Mouse (Mus musculus) intestine, embryonic 16.5 days (tissue): ENCODE measurements around the gene Dram1. TPM values are rescaled to one million over a fixed set of nuclear protein-coding genes. Genes with fewer than 3 reads are reported as not detected.
"Not testable (repeated sequence)": the region's sequence is repeated elsewhere in the genome, so short reads cannot be mapped to it uniquely, and the experiment has no call there.

ENCODE experiments used
- ATAC-seq: fragments of 200-750 bp; cut with Nextera tagmentation; 2 replicates; pipeline ENCODE4 v1.8.0; 2017; ENCODE audit warnings: moderate TSS enrichment, moderate library complexity
- H3K27ac ChIP-seq: fragments of 300-500 bp; sonication (generic); 2 replicates; pipeline ENCODE4 v1.5.1; 2014; ENCODE audit warnings: mild to moderate bottlenecking, low read length
- H3K27me3 ChIP-seq: fragments of 300-500 bp; sonication (generic); replicated peaks from 2 replicates; pipeline ENCODE4 v1.6.1; 2014; ENCODE audit warnings: low read length, control low read depth, mixed read lengths; ENCODE audit not compliant: control insufficient read depth, insufficient read depth
- H3K36me3 ChIP-seq: fragments of 300-500 bp; sonication (generic); 2 replicates; pipeline ENCODE4 v1.6.1; 2014; ENCODE audit warnings: low read length, control low read depth; ENCODE audit not compliant: control insufficient read depth, insufficient read depth
- H3K4me1 ChIP-seq: fragments of 300-500 bp; sonication (generic); 2 replicates; pipeline ENCODE4 v1.6.1; 2014; ENCODE audit warnings: low read length, control low read depth, mixed read lengths; ENCODE audit not compliant: control insufficient read depth, insufficient read depth
- H3K4me2 ChIP-seq: fragments of 300-500 bp; sonication (generic); 2 replicates; pipeline ENCODE4 v1.6.1; 2014; ENCODE audit warnings: low read depth, low read length, control low read depth
- H3K4me3 ChIP-seq: fragments of 300-500 bp; sonication (generic); 2 replicates; pipeline ENCODE4 v1.5.1; 2014; ENCODE audit warnings: mild to moderate bottlenecking, low read length
- H3K9ac ChIP-seq: fragments of 300-500 bp; sonication (generic); 2 replicates; pipeline ENCODE4 v1.6.1; 2014; ENCODE audit warnings: low read depth, low read length
- H3K9me3 ChIP-seq: fragments of 300-500 bp; sonication (generic); 2 replicates; pipeline ENCODE4 v1.6.1; 2016; ENCODE audit warnings: low read length, control low read depth; ENCODE audit not compliant: control insufficient read depth
- WGBS: fragments of 180-500 bp; shearing (Covaris S2); extraction: QIAGEN DNeasy Blood & Tissue Kit; methylation state at CpG from one replicate; pipeline ENCODE4 v1.1.7; 2014; 5-methylcytosine and 5-hydroxymethylcytosine counted together
- polyA plus RNA-seq: library from polyadenylated mRNA; unstranded; fragments of >200 nt; fragmentation: Nextera tagmentation; extraction: Ambion mirVana; gene quantifications from 2 replicates; pipeline ENCODE4 v1.2.1, GENCODE M21; 2015

Gene Dram1
- polyA plus RNA-seq, 1 experiment from 2014 or later: 3.5 TPM

GRCm38 (mm10) chr10:88380430-88381060 is 1.7 kb upstream of the Dram1 start:
- Histone ChIP-seq H3K4me1 (peaks cover 22% of the 10 kb centered on the region), H3K36me3 (no peaks in the 10 kb centered on the region), H3K27ac (peak overlapping the region; percentile 84), H3K4me3 (peak overlapping the region; percentile 84), H3K9ac (peak overlapping the region; percentile 84), H3K9me3 (no peaks in the 10 kb centered on the region), H3K4me2 (peak overlapping the region; percentile 89), H3K27me3 (no peaks in the 10 kb centered on the region)
- ATAC-seq: no peak
- WGBS: 55% methylated on average over 14 of the region's 14 CpGs

GRCm38 (mm10) chr10:88380002-88380401 is 1.1 kb upstream of the Dram1 start:
- Histone ChIP-seq H3K4me2 (peak overlapping the region; percentile 89), H3K27me3 (no peaks in the 10 kb centered on the region), H3K9me3 (no peaks in the 10 kb centered on the region), H3K4me1 (peaks cover 21% of the 10 kb centered on the region), H3K9ac (peak overlapping the region; percentile 84), H3K36me3 (no peaks in the 10 kb centered on the region), H3K27ac (peak overlapping the region; percentile 84), H3K4me3 (peak overlapping the region; percentile 84)
- peak; percentile 87 for ATAC-seq
- WGBS: 3% methylated on average over 11 of the region's 11 CpGs

- no peak overlapping the region for H3K9ac ChIP-seq
- no peaks in the 10 kb centered on the region for H3K36me3 ChIP-seq
- H3K27ac ChIP-seq: no peak overlapping the region
- H3K9me3 ChIP-seq: no peaks in the 10 kb centered on the region
- H3K4me3 ChIP-seq: no peak overlapping the region
- 76% methylated on average over 4 of the region's 4 CpGs for WGBS
- H3K4me1 ChIP-seq: peaks cover 21% of the 10 kb centered on the region
- no peak overlapping the region for H3K4me2 ChIP-seq
- ATAC-seq: no peak
- no peaks in the 10 kb centered on the region for H3K27me3 ChIP-seq
Measured at GRCm38 (mm10) chr10:88377666-88378065, 1.2 kb downstream of the Dram1 start.

- 4% methylated on average over 11 of the region's 11 CpGs for WGBS
- Histone ChIP-seq H3K27ac (no peak overlapping the region), H3K4me1 (peaks cover 12% of the 10 kb centered on the region), H3K4me3 (no peak overlapping the region), H3K9me3 (no peaks in the 10 kb centered on the region), H3K36me3 (no peaks in the 10 kb centered on the region), H3K9ac (no peak overlapping the region), H3K4me2 (no peak overlapping the region), H3K27me3 (no peaks in the 10 kb centered on the region)
- no peak for ATAC-seq
Measured at GRCm38 (mm10) chr10:88376770-88377169, 2.1 kb downstream of the Dram1 start.

GRCm38 (mm10) chr10:88374984-88375383 is 3.9 kb downstream of the Dram1 start:
- Histone ChIP-seq H3K36me3 (no peaks in the 10 kb centered on the region), H3K27me3 (no peaks in the 10 kb centered on the region), H3K9ac (no peak overlapping the region), H3K4me1 (0 out of 2 replicates have a peak, but pooled peaks cover under 1% of the 10 kb centered on the region), H3K4me3 (no peak overlapping the region), H3K9me3 (no peaks in the 10 kb centered on the region), H3K4me2 (no peak overlapping the region), H3K27ac (no peak overlapping the region)
- 40% methylated on average over 10 of the region's 10 CpGs for WGBS
- ATAC-seq: no peak

- H3K36me3 ChIP-seq, H3K4me3 ChIP-seq, H3K27ac ChIP-seq, H3K4me2 ChIP-seq, ATAC-seq, H3K9me3 ChIP-seq, H3K4me1 ChIP-seq, H3K27me3 ChIP-seq, H3K9ac ChIP-seq: not testable (repeated sequence)
- WGBS: 68% methylated on average over 2 of the region's 2 CpGs
Measured at GRCm38 (mm10) chr10:88372945-88373344, 5.9 kb downstream of the Dram1 start.

- WGBS: 93% methylated on average over 4 of the region's 4 CpGs
- no peaks in the 10 kb centered on the region for H3K4me1 ChIP-seq
- no peak overlapping the region for H3K27ac ChIP-seq
- no peaks in the 10 kb centered on the region for H3K36me3 ChIP-seq
- no peaks in the 10 kb centered on the region for H3K9me3 ChIP-seq
- no peak overlapping the region for H3K9ac ChIP-seq
- no peaks in the 10 kb centered on the region for H3K27me3 ChIP-seq
- no peak overlapping the region for H3K4me2 ChIP-seq
- no peak overlapping the region for H3K4me3 ChIP-seq
- no peak for ATAC-seq
Measured at GRCm38 (mm10) chr10:88372436-88372835, 6.4 kb downstream of the Dram1 start.

GRCm38 (mm10) chr10:88371793-88372192 is 7.1 kb downstream of the Dram1 start:
- H3K27me3 ChIP-seq: no peaks in the 10 kb centered on the region
- no peak overlapping the region for H3K4me3 ChIP-seq
- H3K9ac ChIP-seq: no peak overlapping the region
- no peaks in the 10 kb centered on the region for H3K9me3 ChIP-seq
- H3K27ac ChIP-seq: no peak overlapping the region
- H3K4me2 ChIP-seq: no peak overlapping the region
- 7% methylated on average over 2 of the region's 2 CpGs for WGBS
- ATAC-seq: no peak
- H3K4me1 ChIP-seq: no peaks in the 10 kb centered on the region
- no peaks in the 10 kb centered on the region for H3K36me3 ChIP-seq

GRCm38 (mm10) chr10:88369233-88369632 is 9.6 kb downstream of the Dram1 start:
- Histone ChIP-seq H3K27ac (no peak overlapping the region), H3K4me1 (no peaks in the 10 kb centered on the region), H3K27me3 (no peaks in the 10 kb centered on the region), H3K9me3 (no peaks in the 10 kb centered on the region), H3K4me2 (no peak overlapping the region), H3K9ac (no peak overlapping the region), H3K36me3 (no peaks in the 10 kb centered on the region), H3K4me3 (no peak overlapping the region)
- 60% methylated on average over 4 of the region's 4 CpGs for WGBS
- no peak for ATAC-seq

- no peak for ATAC-seq
- no peak overlapping the region for H3K4me2 ChIP-seq
- H3K4me1 ChIP-seq: no peaks in the 10 kb centered on the region
- H3K9me3 ChIP-seq: no peaks in the 10 kb centered on the region
- no peak overlapping the region for H3K27ac ChIP-seq
- no peaks in the 10 kb centered on the region for H3K27me3 ChIP-seq
- H3K36me3 ChIP-seq: no peaks in the 10 kb centered on the region
- no peak overlapping the region for H3K9ac ChIP-seq
- H3K4me3 ChIP-seq: no peak overlapping the region
- 78% methylated on average over 3 of the region's 3 CpGs for WGBS
Measured at GRCm38 (mm10) chr10:88364221-88364620, 14.7 kb downstream of the Dram1 start.
